Mouse (Mus musculus): ENCODE measurements at regions not wholly inside any gene's neighbourhood (a gene's known extent, or its start where the extent isn't known, plus 50 kb on each side); places are given as distances from the start of the nearest gene placed in this dataset.

DNA sequence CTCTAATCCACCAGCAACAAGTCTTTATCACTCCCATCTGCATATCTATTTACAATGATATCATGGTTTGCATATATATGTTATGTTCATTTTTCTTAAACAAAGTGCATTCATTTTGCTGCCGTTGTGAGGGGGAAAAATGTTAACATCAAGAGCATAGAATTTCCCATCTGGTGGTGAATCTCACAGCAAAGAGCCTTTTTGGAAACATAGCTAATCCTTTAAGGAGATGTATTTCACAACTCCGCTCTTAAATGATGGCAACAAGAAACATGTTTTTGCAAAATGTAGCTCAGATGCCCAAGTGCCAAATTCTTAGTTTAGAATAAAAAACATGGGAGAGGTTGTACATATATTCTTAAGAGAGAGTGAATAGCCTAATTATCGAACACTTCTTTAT is 99.3 kb upstream of the Col1a2 start:
- TF ChIP-seq EP300 (IDR thresholded peaks at IDR 0.05; ENCODE audit: insufficient read depth, low read depth, low read length): no peak
- TF ChIP-seq CTCF (IDR thresholded peaks at IDR 0.05): no peak

Data from heart, adult 2 months (tissue).